Mouse (Mus musculus) spleen, adult 12 weeks (tissue): Measurements from ENCODE around the gene Adap1.
A peak's percentile ranks its signal among the peaks of the same experiment; 100 is the strongest.
"Not testable (repeated sequence)": the region's sequence is repeated elsewhere in the genome, so short reads cannot be mapped to it uniquely, and the experiment has no call there.

Experiments used
- DNase-seq: peaks from one replicate; pipeline ENCODE4 v3.0.0; 2022; ENCODE audit warnings: low spot score

The Adap1 gene

GRCm38 (mm10) chr5:139351134-139351533 is 25.7 kb upstream of the Adap1 start, which contains the start of gene Cox19:
Cox19 (minus strand) TSS chr5:139351418.
- no peak for DNase-seq

GRCm38 (mm10) chr5:139349713-139350112 is 24.3 kb upstream of the Adap1 start:
- DNase-seq, result no peak

- DNase-seq, result no peak
These were observed 21.8 kb upstream of the Adap1 start for GRCm38 (mm10) chr5:139347225-139347624.

- DNase-seq, result no peak
These were observed 19.9 kb upstream of the Adap1 start for GRCm38 (mm10) chr5:139345364-139345714.

GRCm38 (mm10) chr5:139344687-139345363 is 19.4 kb upstream of the Adap1 start:
- peak; percentile 95 for DNase-seq

GRCm38 (mm10) chr5:139344021-139344686 is 18.7 kb upstream of the Adap1 start:
- DNase-seq, result peak; percentile 70

GRCm38 (mm10) chr5:139338891-139339290 is 13.5 kb upstream of the Adap1 start:
- DNase-seq, result no peak

GRCm38 (mm10) chr5:139338403-139338802 is 13.0 kb upstream of the Adap1 start:
- no peak for DNase-seq

- no peak for DNase-seq
These were observed 12.5 kb upstream of the Adap1 start for GRCm38 (mm10) chr5:139337826-139338370.

- DNase-seq, result no peak
These were observed 10.2 kb upstream of the Adap1 start for GRCm38 (mm10) chr5:139335634-139336033.

GRCm38 (mm10) chr5:139334394-139334793 is 9.0 kb upstream of the Adap1 start:
- DNase-seq, result not testable (repeated sequence)

GRCm38 (mm10) chr5:139333301-139334013 is 8.0 kb upstream of the Adap1 start:
- DNase-seq, result no peak

- no peak for DNase-seq
These were observed 7.3 kb upstream of the Adap1 start for GRCm38 (mm10) chr5:139332590-139333272.

GRCm38 (mm10) chr5:139331742-139332141 is 6.3 kb upstream of the Adap1 start:
- peak; percentile 64 for DNase-seq

- no peak for DNase-seq
These were observed 5.3 kb upstream of the Adap1 start for GRCm38 (mm10) chr5:139330766-139331165.

GRCm38 (mm10) chr5:139327634-139328020 is 2.2 kb upstream of the Adap1 start:
- DNase-seq, result no peak

GRCm38 (mm10) chr5:139326986-139327633 is 1.7 kb upstream of the Adap1 start:
- no peak for DNase-seq

GRCm38 (mm10) chr5:139326111-139326696 is 782 bp upstream of the Adap1 start:
- DNase-seq, result no peak

- no peak for DNase-seq
These were observed 579 bp downstream of the Adap1 start for GRCm38 (mm10) chr5:139324691-139325394.

GRCm38 (mm10) chr5:139324045-139324491 is 1.4 kb downstream of the Adap1 start:
- no peak for DNase-seq
